Mouse (Mus musculus) kidney, postnatal 0 days (tissue): ENCODE data around the gene Prkar1a. TPM values are rescaled to one million over a fixed set of nuclear protein-coding genes. Genes with fewer than 3 reads are reported as not detected.
"Not testable (repeated sequence)": the region's sequence is repeated elsewhere in the genome, so short reads cannot be mapped to it uniquely, and the experiment has no call there.

Experiments
- ATAC-seq: fragments of 200-750 bp; cut with Nextera tagmentation; replicated peaks from 2 replicates; pipeline ENCODE4 v1.8.0; 2017; ENCODE audit warnings: low read depth, moderate number of reproducible peaks, moderate TSS enrichment, moderate library complexity; ENCODE audit not compliant: low FRiP score
- DNase-seq: peaks from one replicate; pipeline ENCODE4 v3.0.0-alpha.2; 2016; ENCODE audit warnings: low spot score
- H3K27ac ChIP-seq: fragments of 300-500 bp; sonication (generic); 2 replicates; pipeline ENCODE4 v1.5.1; 2014; ENCODE audit warnings: mild to moderate bottlenecking
- H3K27me3 ChIP-seq: fragments of 300-500 bp; sonication (generic); 2 replicates; pipeline ENCODE4 v1.6.1; 2014; ENCODE audit warnings: low read length, mixed read lengths; ENCODE audit not compliant: insufficient read depth
- H3K36me3 ChIP-seq: fragments of 300-500 bp; sonication (generic); 2 replicates; pipeline ENCODE4 v1.6.1; 2014; ENCODE audit warnings: low read length, mixed read lengths; ENCODE audit not compliant: insufficient read depth
- H3K4me1 ChIP-seq: fragments of 300-500 bp; sonication (generic); replicated peaks from 2 replicates; pipeline ENCODE4 v1.6.1; 2014; ENCODE audit warnings: antibody characterized with exemption, low read length, mixed read lengths; ENCODE audit not compliant: insufficient read depth
- H3K4me2 ChIP-seq: fragments of 300-500 bp; sonication (generic); 2 replicates; pipeline ENCODE4 v1.6.1; 2014; ENCODE audit warnings: mild to moderate bottlenecking, low read length, moderate library complexity, mixed read lengths
- H3K4me3 ChIP-seq: fragments of 300-500 bp; sonication (generic); replicated peaks from 2 replicates; pipeline ENCODE4 v1.5.1; 2014; ENCODE audit warnings: low read depth, low read length
- H3K9ac ChIP-seq: fragments of 300-500 bp; sonication (generic); 2 replicates; pipeline ENCODE4 v1.6.1; 2014; ENCODE audit warnings: low read depth, low read length
- H3K9me3 ChIP-seq: fragments of 300-500 bp; sonication (generic); replicated peaks from 2 replicates; pipeline ENCODE4 v1.6.1; 2016; ENCODE audit warnings: low read length, inconsistent platforms, mixed read lengths
- CTCF ChIP-seq: IDR thresholded peaks from 2 replicates; pipeline ENCODE4 v1.5.1; 2016; ENCODE audit warnings: antibody characterized with exemption, low read depth, mild to moderate bottlenecking, moderate library complexity
- whole genome bisulfite sequencing: fragments of 180-500 bp; shearing (Covaris S2); extraction: QIAGEN DNeasy Blood & Tissue Kit; methylation state at CpG from one replicate; pipeline ENCODE4 v1.1.7; 2014; 5-methylcytosine and 5-hydroxymethylcytosine counted together
- polyA plus RNA-seq: library from polyadenylated mRNA; unstranded; fragments of >200 nt; fragmentation: Nextera tagmentation; extraction: Ambion mirVana; gene quantifications from 2 replicates; pipeline ENCODE4 v1.2.1, GENCODE M21; 2015

Prkar1a gene
- polyA plus RNA-seq, 1 experiment from 2014 or later: 340 TPM

GRCm38 (mm10) chr11:109651566-109652024, 2.4 kb downstream of the Prkar1a start:
- Histone ChIP-seq H3K9me3 (no peaks in the 10 kb centered on the region), H3K27ac (peak overlapping the region; percentile 98), H3K4me1 (peaks cover 26% of the 10 kb centered on the region), H3K4me2 (peak overlapping the region; percentile 70), H3K9ac (peak overlapping the region; percentile 97), H3K27me3 (no peaks in the 10 kb centered on the region), H3K4me3 (peak overlapping the region; percentile 97), H3K36me3 (peaks cover 13% of the 10 kb centered on the region; the same call in 1 of the 2 replicates)
- 0 out of 2 replicates have a peak, but pooled peaks have one; percentile 13 for ATAC-seq
- peak; percentile 59 for DNase-seq
- WGBS: under 1% methylated on average over 21 of the region's 21 CpGs
- no peak for TF ChIP-seq CTCF

GRCm38 (mm10) chr11:109652505-109652904, 3.3 kb downstream of the Prkar1a start:
- Histone ChIP-seq H3K27me3 (no peaks in the 10 kb centered on the region), H3K4me1 (peaks cover 26% of the 10 kb centered on the region), H3K27ac (no peak overlapping the region), H3K36me3 (peaks cover 16% of the 10 kb centered on the region; the same call in 1 of the 2 replicates), H3K4me2 (peak overlapping the region; percentile 70), H3K4me3 (peak overlapping the region; percentile 97), H3K9me3 (no peaks in the 10 kb centered on the region), H3K9ac (peak overlapping the region; percentile 97; the same call in 1 of the 2 replicates)
- 34% methylated on average over 6 of the region's 6 CpGs for WGBS
- DNase-seq (no peak), ATAC-seq (no peak)
- TF ChIP-seq CTCF: no peak

- WGBS: 62% methylated on average over 8 of the region's 8 CpGs
- ATAC-seq (no peak), DNase-seq (no peak)
- H3K9ac ChIP-seq: no peak overlapping the region
- H3K36me3 ChIP-seq: peaks cover 16% of the 10 kb centered on the region; the same call in 1 of the 2 replicates
- no peak for TF ChIP-seq CTCF
- 0 out of 2 replicates have a peak overlapping the region, but pooled peaks have one; percentile 4 for H3K4me3 ChIP-seq
- no peak overlapping the region for H3K27ac ChIP-seq
- H3K4me1 ChIP-seq: peaks cover 26% of the 10 kb centered on the region
- no peaks in the 10 kb centered on the region for H3K9me3 ChIP-seq
- H3K27me3 ChIP-seq: no peaks in the 10 kb centered on the region
- H3K4me2 ChIP-seq: peak overlapping the region; percentile 70
Measured at GRCm38 (mm10) chr11:109653201-109653600, 4.0 kb downstream of the Prkar1a start.

DNA sequence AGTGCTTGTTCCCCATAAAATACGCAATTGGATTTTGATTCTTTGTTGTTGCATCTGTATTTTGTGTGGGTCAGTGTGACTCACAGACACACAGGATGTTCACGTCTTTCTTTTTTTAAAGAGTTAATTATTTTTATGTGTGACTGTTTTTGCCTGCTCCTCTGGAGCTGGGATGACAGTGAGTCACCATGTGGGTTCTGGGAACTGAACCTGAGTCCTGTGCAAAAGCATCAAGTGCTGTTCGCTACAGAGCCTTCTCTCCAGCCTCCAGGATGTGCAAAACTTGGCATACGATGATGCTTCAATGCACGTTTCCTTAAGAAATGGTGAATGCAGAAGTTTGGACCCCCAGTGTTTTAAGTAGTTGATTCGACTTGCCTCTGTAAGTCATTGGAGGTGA, 5.4 kb downstream of the Prkar1a start:
- ATAC-seq (no peak), DNase-seq (no peak)
- no peak overlapping the region for H3K9ac ChIP-seq
- H3K36me3 ChIP-seq: peaks cover 23% of the 10 kb centered on the region; the same call in 1 of the 2 replicates
- TF ChIP-seq CTCF: no peak
- no peaks in the 10 kb centered on the region for H3K27me3 ChIP-seq
- no peak overlapping the region for H3K4me3 ChIP-seq
- H3K27ac ChIP-seq: no peak overlapping the region
- 80% methylated on average over 6 of the region's 6 CpGs for WGBS
- peaks cover 19% of the 10 kb centered on the region for H3K4me1 ChIP-seq
- no peak overlapping the region for H3K4me2 ChIP-seq
- H3K9me3 ChIP-seq: no peaks in the 10 kb centered on the region

- no peak overlapping the region for H3K4me2 ChIP-seq
- TF ChIP-seq CTCF: no peak
- DNase-seq (no peak), ATAC-seq (no peak)
- H3K9ac ChIP-seq: no peak overlapping the region
- H3K9me3 ChIP-seq: no peaks in the 10 kb centered on the region
- H3K4me3 ChIP-seq: no peak overlapping the region
- peaks cover 39% of the 10 kb centered on the region for H3K36me3 ChIP-seq
- WGBS: 92% methylated on average over 7 of the region's 7 CpGs
- H3K27ac ChIP-seq: no peak overlapping the region
- H3K27me3 ChIP-seq: no peaks in the 10 kb centered on the region
- peaks cover 14% of the 10 kb centered on the region; the same call in 1 of the 2 replicates for H3K4me1 ChIP-seq
Measured at GRCm38 (mm10) chr11:109656232-109656631, 7.0 kb downstream of the Prkar1a start.

DNA sequence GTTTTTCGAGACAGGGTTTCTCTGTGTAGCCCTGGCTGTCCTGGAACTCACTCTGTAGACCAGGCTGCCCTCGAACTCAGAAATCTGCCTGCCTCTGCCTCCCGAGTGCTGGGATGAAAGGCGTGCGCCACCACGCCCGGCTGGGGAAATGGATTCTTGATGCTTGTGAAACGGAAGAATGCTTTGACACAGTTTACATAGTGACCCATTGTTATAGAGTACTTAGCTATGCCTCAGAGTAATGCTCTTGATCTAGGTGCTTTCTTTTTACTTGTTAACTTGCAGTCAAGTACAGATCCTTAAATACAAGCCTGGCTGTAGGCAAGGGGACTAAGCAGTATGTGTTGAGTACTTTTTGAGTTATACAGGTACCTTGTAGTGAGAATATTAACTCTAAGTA, 11.3 kb downstream of the Prkar1a start:
- not testable (repeated sequence) for H3K27ac ChIP-seq, H3K4me3 ChIP-seq, H3K9ac ChIP-seq, H3K9me3 ChIP-seq, H3K4me2 ChIP-seq, DNase-seq, H3K27me3 ChIP-seq, H3K4me1 ChIP-seq, ATAC-seq
- 89% methylated on average over 8 of the region's 8 CpGs for WGBS
- H3K36me3 ChIP-seq: peaks cover 60% of the 10 kb centered on the region

GRCm38 (mm10) chr11:109664293-109664692, 15.1 kb downstream of the Prkar1a start:
- DNase-seq (no peak), ATAC-seq (no peak)
- Histone ChIP-seq H3K9me3 (no peaks in the 10 kb centered on the region), H3K27me3 (no peaks in the 10 kb centered on the region), H3K36me3 (peaks cover 75% of the 10 kb centered on the region), H3K4me2 (no peak overlapping the region), H3K27ac (no peak overlapping the region), H3K9ac (no peak overlapping the region), H3K4me3 (no peak overlapping the region), H3K4me1 (no peaks in the 10 kb centered on the region)
- TF ChIP-seq CTCF: no peak
- 84% methylated on average over 13 of the region's 13 CpGs for WGBS
